ENCODE assay signal across 10 mouse cellular contexts in genomic region chr2:92191826-92192581, GRCm38 (mm10).
DNase-seq lines count a peak whose midpoint lies in the region; ATAC-seq lines count a peak whose summit lies in the region.
"Had no signal": no experiment of that assay in that cellular context is flagged by ENCODE, and none has a peak within 500 bp of the region (broad histone marks: within the 10 kb centered on the region; RNA-seq: fewer than 3 reads in every experiment).

No protein-coding gene starts in this region.

- 76% methylated on average over 5 of the region's 5 CpGs for WGBS in kidney, embryonic 16.5 days
- WGBS in embryonic facial prominence, embryonic 14.5 days, result 73% methylated on average over 5 of the region's 5 CpGs
- WGBS in liver, embryonic 13.5 days (ENCODE audit: insufficient replicate concordance), result 57% methylated on average over 5 of the region's 5 CpGs
- 75% methylated on average over 5 of the region's 5 CpGs for WGBS in stomach, embryonic 14.5 days

- no peak overlapping the region for H3K9ac ChIP-seq in kidney, embryonic 16.5 days (replicated peaks; ENCODE audit: low read length)
- no peak overlapping the region for H3K9ac ChIP-seq in embryonic facial prominence, embryonic 14.5 days (ENCODE audit: low read depth, low read length)
- no peak overlapping the region for H3K9ac ChIP-seq in liver, embryonic 13.5 days
- no peak overlapping the region for H3K9ac ChIP-seq in stomach, embryonic 14.5 days (replicated peaks; ENCODE audit: low read depth, low read length)
- H3K9ac ChIP-seq: embryonic facial prominence, embryonic 13.5 days; liver, embryonic 15.5 days had no signal

- H3K27me3 ChIP-seq in kidney, embryonic 16.5 days (ENCODE audit: insufficient read depth, low read length), result no peaks in the 10 kb centered on the region
- no peaks in the 10 kb centered on the region for H3K27me3 ChIP-seq in embryonic facial prominence, embryonic 14.5 days (replicated peaks; ENCODE audit: control insufficient read depth, insufficient read depth, low read length)
- H3K27me3 ChIP-seq in liver, embryonic 13.5 days, result no peaks in the 10 kb centered on the region
- H3K27me3 ChIP-seq in stomach, embryonic 14.5 days (ENCODE audit: control insufficient read depth, insufficient read depth, low read length), result no peaks in the 10 kb centered on the region
- H3K27me3 ChIP-seq: embryonic facial prominence, embryonic 13.5 days; liver, embryonic 15.5 days had no signal

- H3K27ac ChIP-seq in kidney, embryonic 16.5 days (ENCODE audit: low read length), result no peak overlapping the region
- H3K27ac ChIP-seq in embryonic facial prominence, embryonic 14.5 days (replicated peaks; ENCODE audit: low read depth, low read length), result no peak overlapping the region
- no peak overlapping the region for H3K27ac ChIP-seq in liver, embryonic 13.5 days
- H3K27ac ChIP-seq in stomach, embryonic 14.5 days (ENCODE audit: low read length), result no peak overlapping the region
- H3K27ac ChIP-seq: embryonic facial prominence, embryonic 13.5 days; liver, embryonic 15.5 days had no signal

- H3K4me2 ChIP-seq in kidney, embryonic 16.5 days (replicated peaks; ENCODE audit: low read depth, low read length), result no peak overlapping the region
- H3K4me2 ChIP-seq in embryonic facial prominence, embryonic 14.5 days (ENCODE audit: low read depth, low read length), result no peak overlapping the region
- H3K4me2 ChIP-seq in liver, embryonic 13.5 days, result no peak overlapping the region
- H3K4me2 ChIP-seq in stomach, embryonic 14.5 days (replicated peaks; ENCODE audit: low read depth, low read length), result no peak overlapping the region
- H3K4me2 ChIP-seq: embryonic facial prominence, embryonic 13.5 days; liver, embryonic 15.5 days had no signal

- DNase-seq in kidney, adult 8-10 months, result peak; percentile 17 to 44
- DNase-seq in 3134 (ENCODE audit: extremely low read depth, insufficient read length, low spot score), result peak; percentile 13
- DNase-seq in B cell, adult 2 months, result peak; percentile 52 to 69
- peak; percentile 91 for DNase-seq in embryonic facial prominence, embryonic 14.5 days (ENCODE audit: low spot score)
- DNase-seq in liver, embryonic 13.5 days, result peak; percentile 32
- no peak for DNase-seq in urinary bladder, postnatal 36 days (ENCODE audit: low spot score in 2 of 2)

- peaks cover 14% of the 10 kb centered on the region for H3K4me1 ChIP-seq in kidney, embryonic 16.5 days (ENCODE audit: insufficient read depth, low read length)
- peaks cover 26% of the 10 kb centered on the region for H3K4me1 ChIP-seq in embryonic facial prominence, embryonic 14.5 days (ENCODE audit: control insufficient read depth, insufficient read depth, low read length)
- H3K4me1 ChIP-seq in liver, embryonic 13.5 days (replicated peaks), result peaks cover 10% of the 10 kb centered on the region
- H3K4me1 ChIP-seq in stomach, embryonic 14.5 days (ENCODE audit: control insufficient read depth, insufficient read depth, low read length), result peaks cover 14% of the 10 kb centered on the region

- no peak for ATAC-seq in kidney, embryonic 16.5 days (ENCODE audit: low FRiP score, low TSS enrichment)
- peak; percentile 62; the same call in 1 of the 2 replicates for ATAC-seq in embryonic facial prominence, embryonic 14.5 days (ENCODE audit: low read depth)
- ATAC-seq in liver, embryonic 13.5 days (ENCODE audit: low read depth), result no peak
- 0 out of 2 replicates have a peak, but pooled peaks have one; percentile 61 for ATAC-seq in stomach, embryonic 14.5 days (ENCODE audit: insufficient number of reproducible peaks, insufficient read depth, low FRiP score, low read depth)

- no peaks in the 10 kb centered on the region for H3K36me3 ChIP-seq in kidney, embryonic 16.5 days (ENCODE audit: insufficient read depth, low read length)
- H3K36me3 ChIP-seq in embryonic facial prominence, embryonic 14.5 days (ENCODE audit: control insufficient read depth, insufficient read depth, low read length), result no peaks in the 10 kb centered on the region
- H3K36me3 ChIP-seq in liver, embryonic 13.5 days, result no peaks in the 10 kb centered on the region
- H3K36me3 ChIP-seq in stomach, embryonic 14.5 days (ENCODE audit: control insufficient read depth, insufficient read depth, low read length), result no peaks in the 10 kb centered on the region
- H3K36me3 ChIP-seq: embryonic facial prominence, embryonic 13.5 days; liver, embryonic 15.5 days had no signal

- H3K4me3 ChIP-seq in kidney, embryonic 16.5 days (ENCODE audit: low read length), result no peak overlapping the region
- no peak overlapping the region for H3K4me3 ChIP-seq in embryonic facial prominence, embryonic 14.5 days (ENCODE audit: low read depth, low read length)
- H3K4me3 ChIP-seq in liver, embryonic 13.5 days (replicated peaks), result no peak overlapping the region
- H3K4me3 ChIP-seq in stomach, embryonic 14.5 days (ENCODE audit: low read depth, low read length), result no peak overlapping the region
- H3K4me3 ChIP-seq: embryonic facial prominence, embryonic 13.5 days; liver, embryonic 15.5 days had no signal

- H3K9me3 ChIP-seq in kidney, embryonic 16.5 days (ENCODE audit: low read length), result no peaks in the 10 kb centered on the region
- H3K9me3 ChIP-seq in embryonic facial prominence, embryonic 14.5 days (ENCODE audit: control insufficient read depth, low read length), result no peaks in the 10 kb centered on the region
- H3K9me3 ChIP-seq in liver, embryonic 13.5 days (replicated peaks), result no peaks in the 10 kb centered on the region
- H3K9me3 ChIP-seq in stomach, embryonic 14.5 days (ENCODE audit: control insufficient read depth, low read depth, low read length), result no peaks in the 10 kb centered on the region
- H3K9me3 ChIP-seq: embryonic facial prominence, embryonic 13.5 days; liver, embryonic 15.5 days had no signal

Comparison
In these comparisons a context has a peak if more than half of its experiments do, and no peak if none do; other contexts are left out.
1. DNase-seq: peak in kidney, adult 8-10 months (2 of 2), 3134 (single experiment), B cell, adult 2 months (2 of 2), embryonic facial prominence, embryonic 14.5 days (single experiment) and liver, embryonic 13.5 days (single experiment); none in urinary bladder, postnatal 36 days (0 of 2).
2. ATAC-seq: peak in embryonic facial prominence, embryonic 14.5 days (single experiment) and stomach, embryonic 14.5 days (single experiment); none in kidney, embryonic 16.5 days (single experiment) and liver, embryonic 13.5 days (single experiment).